Mouse (Mus musculus): ENCODE measurements around the gene Atp5s. TPM values are rescaled to one million over a fixed set of nuclear protein-coding genes. Genes with fewer than 3 reads are reported as not detected.

Atp5s gene
- 14.8 and 17.0 TPM in 2 replicates for polyA plus RNA-seq (2011; ENCODE audit: insufficient read length, low read depth, missing spikeins)

GRCm38 (mm10) chr12:69724711-69725460, at the start of gene Atp5s, which contains the start of gene L2hgdh:
TSS of gene Atp5s (plus strand) at chr12:69724950.
TSS of gene L2hgdh (minus strand) at chr12:69724873.
- peak; percentile 91 for TF ChIP-seq POLR2A (IDR thresholded peaks at IDR 0.05; ENCODE audit: low read depth, low read length)
- no peak for TF ChIP-seq CTCF (IDR thresholded peaks at IDR 0.05; ENCODE audit: borderline replicate concordance, insufficient read depth, low read length)
- Histone ChIP-seq H3K27ac (ENCODE audit: insufficient read depth, low read length) (peak within 1 kb of the TSS; percentile 70), H3K4me1 (ENCODE audit: control insufficient read depth, insufficient read depth, low read length) (peaks cover 4% of the 10 kb centered on the region; the same call in 1 of the 2 replicates), H3K4me3 (ENCODE audit: insufficient read depth, low read length) (peak within 1 kb of the TSS; percentile 93)

- Histone ChIP-seq H3K27ac (ENCODE audit: insufficient read depth, low read length) (no peak overlapping the region), H3K4me3 (ENCODE audit: insufficient read depth, low read length) (no peak overlapping the region), H3K4me1 (ENCODE audit: control insufficient read depth, insufficient read depth, low read length) (peaks cover 5% of the 10 kb centered on the region)
- TF ChIP-seq CTCF (IDR thresholded peaks at IDR 0.05; ENCODE audit: borderline replicate concordance, insufficient read depth, low read length) (no peak), POLR2A (IDR thresholded peaks at IDR 0.05; ENCODE audit: low read depth, low read length) (no peak)
These were observed 48.6 kb upstream of the Atp5s start for GRCm38 (mm10) chr12:69676157-69676556.

- TF ChIP-seq CTCF (IDR thresholded peaks at IDR 0.05; ENCODE audit: borderline replicate concordance, insufficient read depth, low read length) (no peak), POLR2A (IDR thresholded peaks at IDR 0.05; ENCODE audit: low read depth, low read length) (no peak; the same call in none of the 2 replicates)
- Histone ChIP-seq H3K27ac (ENCODE audit: insufficient read depth, low read length) (peak overlapping the region; percentile 95), H3K4me3 (ENCODE audit: insufficient read depth, low read length) (peak overlapping the region; percentile 90), H3K4me1 (ENCODE audit: control insufficient read depth, insufficient read depth, low read length) (peaks cover 4% of the 10 kb centered on the region; the same call in 1 of the 2 replicates)
These were observed 43.9 kb upstream of the Atp5s start for GRCm38 (mm10) chr12:69680635-69681565.

- H3K27ac ChIP-seq (ENCODE audit: insufficient read depth, low read length), result peak within 1 kb of the TSS; percentile 95
- peak within 1 kb of the TSS; percentile 90 for H3K4me3 ChIP-seq (ENCODE audit: insufficient read depth, low read length)
- H3K4me1 ChIP-seq (ENCODE audit: control insufficient read depth, insufficient read depth, low read length), result peaks cover 4% of the 10 kb centered on the region; the same call in 1 of the 2 replicates
- no peak for TF ChIP-seq CTCF (IDR thresholded peaks at IDR 0.05; ENCODE audit: borderline replicate concordance, insufficient read depth, low read length)
- no peak for TF ChIP-seq POLR2A (IDR thresholded peaks at IDR 0.05; ENCODE audit: low read depth, low read length)
These were observed 43.1 kb upstream of the Atp5s start, which contains the start of gene Sos2 for GRCm38 (mm10) chr12:69681566-69682061. TSS of gene Sos2 (minus strand) at chr12:69681852.

- peak overlapping the region; percentile 63 for H3K4me3 ChIP-seq (ENCODE audit: insufficient read depth, low read length)
- TF ChIP-seq CTCF (IDR thresholded peaks at IDR 0.05; ENCODE audit: borderline replicate concordance, insufficient read depth, low read length) (no peak), POLR2A (IDR thresholded peaks at IDR 0.05; ENCODE audit: low read depth, low read length) (peak; percentile 38; the same call in 1 of the 2 replicates)
- peaks cover 4% of the 10 kb centered on the region; the same call in 1 of the 2 replicates for H3K4me1 ChIP-seq (ENCODE audit: control insufficient read depth, insufficient read depth, low read length)
- peak overlapping the region; percentile 95 for H3K27ac ChIP-seq (ENCODE audit: insufficient read depth, low read length)
These were observed 42.5 kb upstream of the Atp5s start for GRCm38 (mm10) chr12:69682065-69682787.

- Histone ChIP-seq H3K27ac (ENCODE audit: insufficient read depth, low read length) (peak overlapping the region; percentile 31; the same call in 1 of the 2 replicates), H3K4me3 (ENCODE audit: insufficient read depth, low read length) (peak overlapping the region; percentile 22), H3K4me1 (ENCODE audit: control insufficient read depth, insufficient read depth, low read length) (peaks cover 4% of the 10 kb centered on the region; the same call in 1 of the 2 replicates)
- no peak for TF ChIP-seq CTCF (IDR thresholded peaks at IDR 0.05; ENCODE audit: borderline replicate concordance, insufficient read depth, low read length)
These were observed 41.8 kb upstream of the Atp5s start for GRCm38 (mm10) chr12:69682788-69683419.

- H3K4me3 ChIP-seq (ENCODE audit: insufficient read depth, low read length), result no peak overlapping the region
- no peak overlapping the region for H3K27ac ChIP-seq (ENCODE audit: insufficient read depth, low read length)
- peaks cover 4% of the 10 kb centered on the region; the same call in 1 of the 2 replicates for H3K4me1 ChIP-seq (ENCODE audit: control insufficient read depth, insufficient read depth, low read length)
- TF ChIP-seq CTCF (IDR thresholded peaks at IDR 0.05; ENCODE audit: borderline replicate concordance, insufficient read depth, low read length) (no peak), POLR2A (IDR thresholded peaks at IDR 0.05; ENCODE audit: low read depth, low read length) (no peak)
These were observed 41.2 kb upstream of the Atp5s start for GRCm38 (mm10) chr12:69683537-69683936.

- H3K27ac ChIP-seq (ENCODE audit: insufficient read depth, low read length), result no peak overlapping the region
- no peaks in the 10 kb centered on the region; the same call in 1 of the 2 replicates for H3K4me1 ChIP-seq (ENCODE audit: control insufficient read depth, insufficient read depth, low read length)
- TF ChIP-seq POLR2A (IDR thresholded peaks at IDR 0.05; ENCODE audit: low read depth, low read length), result no peak
- TF ChIP-seq CTCF (IDR thresholded peaks at IDR 0.05; ENCODE audit: borderline replicate concordance, insufficient read depth, low read length), result no peak
- no peak overlapping the region for H3K4me3 ChIP-seq (ENCODE audit: insufficient read depth, low read length)
These were observed 36.4 kb upstream of the Atp5s start for GRCm38 (mm10) chr12:69688368-69688767.

Data from embryonic fibroblast, embryonic 13.5 days (primary cell).